Mouse (Mus musculus) hindbrain, postnatal 0 days (tissue): ENCODE data around the gene Dock4. TPM values are rescaled to one million over a fixed set of nuclear protein-coding genes. Genes with fewer than 3 reads are reported as not detected.

Experiments used
- ATAC-seq: fragments of 200-750 bp; cut with Nextera tagmentation; 2 replicates; pipeline ENCODE4 v1.8.0; 2017; ENCODE audit warnings: mild to moderate bottlenecking, moderate TSS enrichment, moderate library complexity
- DNase-seq: peaks from one replicate; pipeline ENCODE4 v3.0.0-alpha.2; 2015; ENCODE audit warnings: low spot score
- H3K27ac ChIP-seq: fragments of 300-500 bp; sonication (generic); 2 replicates; pipeline ENCODE4 v1.5.1; 2014; ENCODE audit warnings: mild to moderate bottlenecking
- H3K27me3 ChIP-seq: fragments of 300-500 bp; sonication (generic); 2 replicates; pipeline ENCODE4 v1.6.1; 2014; ENCODE audit warnings: low read length, mixed read lengths; ENCODE audit not compliant: insufficient read depth
- H3K36me3 ChIP-seq: fragments of 300-500 bp; sonication (generic); 2 replicates; pipeline ENCODE4 v1.6.1; 2014; ENCODE audit warnings: low read length, mixed read lengths; ENCODE audit not compliant: insufficient read depth
- H3K4me1 ChIP-seq: fragments of 300-500 bp; sonication (generic); 2 replicates; pipeline ENCODE4 v1.6.1; 2014; ENCODE audit warnings: antibody characterized with exemption, low read length, mixed read lengths; ENCODE audit not compliant: insufficient read depth
- H3K4me2 ChIP-seq: fragments of 300-500 bp; sonication (generic); 2 replicates; pipeline ENCODE4 v1.6.1; 2014; ENCODE audit warnings: low read depth, mild to moderate bottlenecking, low read length, moderate library complexity, mixed read lengths
- H3K4me3 ChIP-seq: fragments of 300-500 bp; sonication (generic); 2 replicates; pipeline ENCODE4 v1.5.1; 2014; ENCODE audit warnings: low read length
- H3K9ac ChIP-seq: fragments of 300-500 bp; sonication (generic); replicated peaks from 2 replicates; pipeline ENCODE4 v1.6.1; 2014; ENCODE audit warnings: mild to moderate bottlenecking, low read length, moderate library complexity, mixed read lengths
- H3K9me3 ChIP-seq: fragments of 300-500 bp; sonication (generic); 2 replicates; pipeline ENCODE4 v1.6.1; 2016; ENCODE audit warnings: low read length, mixed read lengths
- CTCF ChIP-seq: IDR thresholded peaks from 2 replicates; pipeline ENCODE4 v1.5.1; 2016; ENCODE audit warnings: antibody characterized with exemption, control low read depth, low read depth
- WGBS: fragments of 180-500 bp; shearing (Covaris S2); extraction: QIAGEN DNeasy Blood & Tissue Kit; methylation state at CpG from one replicate; pipeline ENCODE4 v1.1.7; 2014; 5-methylcytosine and 5-hydroxymethylcytosine counted together
- polyA plus RNA-seq: library from polyadenylated mRNA; unstranded; fragments of >200 nt; fragmentation: Nextera tagmentation; extraction: Ambion mirVana; gene quantifications from 2 replicates; pipeline ENCODE4 v1.2.1, GENCODE M21; 2015
- total RNA-seq: library from RNA; depleted of rRNA; stranded (reverse); fragments of >200 nt; gene quantifications from 2 replicates; pipeline ENCODE4 v1.2.3, GENCODE M21; 2014

The Dock4 gene
- total and polyA plus RNA-seq, 2 experiments from 2014 or later: 16.7 to 30.7 TPM

GRCm38 (mm10) chr12:40544273-40544672, 98.5 kb downstream of the Dock4 start:
- Histone ChIP-seq H3K4me2 (no peak overlapping the region), H3K9ac (no peak overlapping the region), H3K36me3 (no peaks in the 10 kb centered on the region), H3K27me3 (no peaks in the 10 kb centered on the region), H3K4me3 (no peak overlapping the region), H3K27ac (no peak overlapping the region), H3K9me3 (no peaks in the 10 kb centered on the region), H3K4me1 (0 out of 2 replicates have a peak, but pooled peaks cover 4% of the 10 kb centered on the region)
- ATAC-seq (no peak), DNase-seq (no peak)
- TF ChIP-seq CTCF: no peak
- WGBS: 93% methylated on average over 3 of the region's 3 CpGs

DNA sequence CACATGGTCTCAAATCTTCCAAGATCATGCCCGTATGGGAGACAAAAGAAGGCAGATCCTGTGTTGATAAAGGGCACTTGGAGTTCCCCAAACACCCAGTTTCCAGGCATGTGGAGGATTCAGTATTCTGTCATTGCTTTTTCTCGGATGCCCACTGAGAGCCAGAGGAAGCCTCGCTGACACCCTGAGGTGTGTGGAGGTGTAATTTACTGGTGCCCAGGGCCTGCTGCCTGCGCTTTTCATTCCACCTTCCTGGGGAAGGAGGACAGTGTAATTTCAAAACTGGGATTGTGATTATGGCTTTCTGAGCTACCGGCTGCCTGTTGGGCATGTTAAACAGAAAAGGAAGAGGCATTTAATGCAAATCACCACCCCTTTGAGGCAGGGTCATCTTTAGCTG, 101.1 kb downstream of the Dock4 start:
- no peak for ATAC-seq
- H3K4me2 ChIP-seq: no peak overlapping the region
- 50% methylated on average over 5 of the region's 5 CpGs for WGBS

DNA sequence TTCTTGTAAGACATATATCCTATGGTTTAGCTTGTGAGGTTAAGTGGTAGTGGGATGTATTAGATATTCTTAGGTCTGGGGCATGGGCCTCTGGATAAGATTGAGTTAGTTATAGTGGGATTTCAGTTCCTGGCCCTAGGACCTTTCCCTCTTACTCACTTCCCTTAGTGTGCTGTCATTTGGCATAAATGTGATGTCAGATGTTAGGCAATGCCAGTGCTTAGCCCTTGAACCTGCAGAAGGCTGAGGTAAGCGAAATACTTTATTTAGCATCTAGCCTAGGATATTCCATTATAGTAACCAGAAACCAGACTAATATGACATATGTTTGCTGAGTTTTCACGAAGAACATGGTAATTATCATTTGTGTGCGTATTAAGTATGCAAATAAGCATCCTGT, 105.6 kb downstream of the Dock4 start:
- no peaks in the 10 kb centered on the region for H3K27me3 ChIP-seq
- TF ChIP-seq CTCF: no peak
- ATAC-seq (no peak), DNase-seq (no peak)
- no peak overlapping the region for H3K4me3 ChIP-seq
- 0 out of 2 replicates have a peak, but pooled peaks cover 4% of the 10 kb centered on the region for H3K4me1 ChIP-seq
- H3K9me3 ChIP-seq: no peaks in the 10 kb centered on the region
- H3K4me2 ChIP-seq: no peak overlapping the region
- WGBS: 88% methylated on average over 3 of the region's 3 CpGs
- no peak overlapping the region for H3K9ac ChIP-seq
- no peaks in the 10 kb centered on the region for H3K36me3 ChIP-seq
- H3K27ac ChIP-seq: no peak overlapping the region

More for the DNA sequence above, 101.1 kb downstream of the Dock4 start:
- H3K9me3 ChIP-seq: no peaks in the 10 kb centered on the region
- no peaks in the 10 kb centered on the region for H3K36me3 ChIP-seq
- H3K27ac ChIP-seq: no peak overlapping the region
- no peak for TF ChIP-seq CTCF
- H3K9ac ChIP-seq: no peak overlapping the region
- no peaks in the 10 kb centered on the region for H3K27me3 ChIP-seq
- 0 out of 2 replicates have a peak, but pooled peaks cover 4% of the 10 kb centered on the region for H3K4me1 ChIP-seq
- no peak overlapping the region for H3K4me3 ChIP-seq
- no peak for DNase-seq

DNA sequence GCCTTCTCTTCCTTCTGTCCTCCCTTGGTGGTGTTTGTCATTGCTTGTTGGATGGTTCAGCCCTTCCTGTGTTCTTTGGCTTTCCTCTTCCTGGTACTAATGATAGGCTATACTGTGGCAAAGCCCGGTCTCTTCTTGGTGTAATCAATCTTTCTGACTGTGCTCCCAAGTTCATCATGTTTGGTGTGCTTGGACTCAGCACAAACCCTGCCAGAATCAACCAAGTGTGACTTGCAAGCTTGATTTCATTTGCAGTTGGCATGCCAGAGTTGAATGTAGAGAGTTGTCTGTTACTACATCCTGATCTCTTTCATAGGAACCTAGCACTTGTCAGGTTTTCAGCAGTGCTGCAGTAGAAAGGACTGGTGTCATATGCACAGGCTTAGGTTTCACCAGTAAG, 106.4 kb downstream of the Dock4 start:
- no peak overlapping the region for H3K4me3 ChIP-seq
- no peaks in the 10 kb centered on the region for H3K27me3 ChIP-seq
- ATAC-seq: no peak
- no peak overlapping the region for H3K27ac ChIP-seq
- no peaks in the 10 kb centered on the region for H3K9me3 ChIP-seq
- H3K4me2 ChIP-seq: no peak overlapping the region
- 79% methylated on average over 1 of the region's 1 CpGs for WGBS
- TF ChIP-seq CTCF: no peak
- H3K9ac ChIP-seq: no peak overlapping the region
- no peaks in the 10 kb centered on the region for H3K4me1 ChIP-seq
- H3K36me3 ChIP-seq: no peaks in the 10 kb centered on the region
- no peak for DNase-seq

DNA sequence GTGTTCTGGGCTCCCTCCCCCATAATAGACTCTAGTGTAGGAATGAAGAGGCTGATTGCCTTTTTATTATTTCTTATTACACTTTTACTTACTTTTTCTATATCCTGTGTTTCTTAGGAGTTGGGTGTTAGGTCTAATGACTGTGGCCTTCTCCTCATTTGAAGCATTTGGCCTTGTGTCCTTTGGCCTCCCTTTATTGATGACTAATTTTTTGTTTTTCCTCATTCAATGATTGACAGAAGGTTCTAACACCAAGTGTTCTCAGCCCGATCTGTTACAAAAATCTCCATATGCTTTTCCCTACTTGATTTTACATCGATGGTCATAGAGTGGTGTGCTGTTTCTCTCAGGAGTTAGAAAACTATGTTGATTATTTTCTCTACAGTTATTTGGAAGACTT, 108.2 kb downstream of the Dock4 start:
- Histone ChIP-seq H3K9me3 (no peaks in the 10 kb centered on the region), H3K27ac (no peak overlapping the region), H3K4me1 (no peaks in the 10 kb centered on the region), H3K9ac (no peak overlapping the region), H3K36me3 (no peaks in the 10 kb centered on the region), H3K4me2 (no peak overlapping the region), H3K27me3 (no peaks in the 10 kb centered on the region), H3K4me3 (no peak overlapping the region)
- DNase-seq (no peak), ATAC-seq (no peak)
- 90% methylated on average over 2 of the region's 2 CpGs for WGBS
- no peak for TF ChIP-seq CTCF

- 84% methylated on average over 6 of the region's 6 CpGs for WGBS
- ATAC-seq: no peak
- TF ChIP-seq CTCF: no peak
Observed at GRCm38 (mm10) chr12:40554941-40555511, 109.3 kb downstream of the Dock4 start.

GRCm38 (mm10) chr12:40558600-40558999, 112.8 kb downstream of the Dock4 start:
- no peak for ATAC-seq

More at GRCm38 (mm10) chr12:40554941-40555511, 109.3 kb downstream of the Dock4 start:
- Histone ChIP-seq H3K9ac (no peak overlapping the region), H3K4me3 (no peak overlapping the region), H3K4me1 (no peaks in the 10 kb centered on the region), H3K9me3 (no peaks in the 10 kb centered on the region), H3K36me3 (no peaks in the 10 kb centered on the region), H3K4me2 (no peak overlapping the region), H3K27me3 (no peaks in the 10 kb centered on the region), H3K27ac (no peak overlapping the region; the same call in 1 of the 2 replicates)
- DNase-seq: no peak

More at GRCm38 (mm10) chr12:40558600-40558999, 112.8 kb downstream of the Dock4 start:
- Histone ChIP-seq H3K36me3 (no peaks in the 10 kb centered on the region), H3K27me3 (no peaks in the 10 kb centered on the region), H3K4me2 (no peak overlapping the region), H3K4me3 (no peak overlapping the region), H3K27ac (no peak overlapping the region), H3K9me3 (no peaks in the 10 kb centered on the region), H3K9ac (no peak overlapping the region), H3K4me1 (no peaks in the 10 kb centered on the region)
- no peak for DNase-seq
- TF ChIP-seq CTCF: no peak
- 90% methylated on average over 3 of the region's 3 CpGs for WGBS
